Mouse (Mus musculus) liver, embryonic 14.5 days (tissue): ENCODE results near the gene Adamtsl3. TPM values are rescaled to one million over a fixed set of nuclear protein-coding genes. Genes with fewer than 3 reads are reported as not detected.

Source experiments
- ATAC-seq: fragments of 200-750 bp; cut with Nextera tagmentation; 2 replicates; pipeline ENCODE4 v1.8.0; 2017; ENCODE audit warnings: moderate number of reproducible peaks, mild to moderate bottlenecking, moderate library complexity; ENCODE audit not compliant: insufficient read depth
- DNase-seq, 3 experiments: peaks; one replicate each; pipeline ENCODE4 v3.0.0-alpha.2; 2012 to 2013; ENCODE audit warnings: low read depth in 3 of 3, low spot score in 3 of 3
- H3K27ac ChIP-seq: fragments of 300-500 bp; sonication (generic); 2 replicates; pipeline ENCODE4 v1.5.1; 2014; ENCODE audit warnings: moderate library complexity, mild to moderate bottlenecking, control low read depth, inconsistent platforms
- H3K27me3 ChIP-seq: fragments of 300-500 bp; sonication (generic); 2 replicates; pipeline ENCODE4 v1.6.1; 2014; ENCODE audit warnings: mild to moderate bottlenecking, low read length, moderate library complexity; ENCODE audit not compliant: control insufficient read depth, insufficient read depth
- H3K36me3 ChIP-seq: fragments of 300-500 bp; sonication (generic); replicated peaks from 2 replicates; pipeline ENCODE4 v1.6.1; 2014; ENCODE audit warnings: low read depth; ENCODE audit not compliant: control insufficient read depth, insufficient read depth
- H3K4me1 ChIP-seq, 2 experiments: fragments of 200-500 bp in 1 of 2; fragments of 300-500 bp in 1 of 2; sonication (generic) in 1 of 2; replicated peaks; 2 replicates each; pipeline ENCODE4 v1.6.1; 2012 to 2014; ENCODE audit warnings: antibody characterized with exemption in 1 of 2, inconsistent platforms in 1 of 2, low read length in 1 of 2; ENCODE audit not compliant: control insufficient read depth in 2 of 2, insufficient read depth in 2 of 2
- H3K4me2 ChIP-seq: fragments of 300-500 bp; sonication (generic); 2 replicates; pipeline ENCODE4 v1.6.1; 2014; ENCODE audit warnings: low read depth, mild to moderate bottlenecking, control low read depth, moderate library complexity
- H3K4me3 ChIP-seq, 2 experiments: fragments of 200-500 bp in 1 of 2; fragments of 300-500 bp in 1 of 2; sonication (generic) in 1 of 2; 2 replicates each; pipeline ENCODE4 v1.5.1; 2012 to 2014; ENCODE audit warnings: low read depth in 2 of 2, low read length in 2 of 2, mild to moderate bottlenecking in 2 of 2, control low read depth in 1 of 2, inconsistent platforms in 1 of 2, moderate library complexity in 1 of 2; ENCODE audit not compliant: insufficient read depth in 1 of 2
- H3K9ac ChIP-seq: fragments of 300-500 bp; sonication (generic); replicated peaks from 2 replicates; pipeline ENCODE4 v1.6.1; 2014; ENCODE audit warnings: mild to moderate bottlenecking, control low read depth, moderate library complexity
- H3K9me3 ChIP-seq: fragments of 300-500 bp; sonication (generic); 2 replicates; pipeline ENCODE4 v1.6.1; 2016; ENCODE audit warnings: low read length, mixed read lengths; ENCODE audit not compliant: control insufficient read depth
- CTCF ChIP-seq: IDR thresholded peaks from 2 replicates; pipeline ENCODE4 v1.5.1; 2016; ENCODE audit warnings: antibody characterized with exemption, low read depth, control low read depth
- EP300 ChIP-seq: IDR thresholded peaks from 2 replicates; pipeline ENCODE4 v1.6.1; 2016; ENCODE audit warnings: antibody characterized with exemption, low read depth
- whole genome bisulfite sequencing: fragments of 180-500 bp; shearing (Covaris S2); extraction: QIAGEN DNeasy Blood & Tissue Kit; methylation state at CpG from one replicate; pipeline ENCODE4 v1.1.7; 2014; ENCODE audit not compliant: insufficient replicate concordance; 5-methylcytosine and 5-hydroxymethylcytosine counted together
- polyA plus RNA-seq, 2 experiments: library from polyadenylated mRNA; depleted of rRNA in 1 of 2; stranded (reverse) in 1 of 2; unstranded in 1 of 2; fragments of >200 nt; fragmentation: Nextera tagmentation in 1 of 2; extraction: Ambion mirVana in 1 of 2; gene quantifications; 2 replicates each; pipeline versions ENCODE4 v1.2.1 to v1.2.3; 2012 to 2014

The Adamtsl3 gene
- polyA plus RNA-seq, 2 experiments, result 0.06 TPM; not detected in 1

- no peaks in the 10 kb centered on the region for H3K4me1 ChIP-seq
- H3K9me3 ChIP-seq, result no peaks in the 10 kb centered on the region
- no peaks in the 10 kb centered on the region for H3K36me3 ChIP-seq
- H3K27ac ChIP-seq, result no peak overlapping the region
- no peak for DNase-seq
- no peak overlapping the region for H3K9ac ChIP-seq
- no peak for ATAC-seq
- no peak overlapping the region for H3K4me2 ChIP-seq
- WGBS, result 46% methylated on average over 5 of the region's 5 CpGs
- no peaks in the 10 kb centered on the region for H3K27me3 ChIP-seq
- TF ChIP-seq EP300, result no peak
- TF ChIP-seq CTCF, result no peak
- no peak overlapping the region for H3K4me3 ChIP-seq
Observed at GRCm38 (mm10) chr7:82484834-82485233, 149.3 kb downstream of the Adamtsl3 start.

DNA sequence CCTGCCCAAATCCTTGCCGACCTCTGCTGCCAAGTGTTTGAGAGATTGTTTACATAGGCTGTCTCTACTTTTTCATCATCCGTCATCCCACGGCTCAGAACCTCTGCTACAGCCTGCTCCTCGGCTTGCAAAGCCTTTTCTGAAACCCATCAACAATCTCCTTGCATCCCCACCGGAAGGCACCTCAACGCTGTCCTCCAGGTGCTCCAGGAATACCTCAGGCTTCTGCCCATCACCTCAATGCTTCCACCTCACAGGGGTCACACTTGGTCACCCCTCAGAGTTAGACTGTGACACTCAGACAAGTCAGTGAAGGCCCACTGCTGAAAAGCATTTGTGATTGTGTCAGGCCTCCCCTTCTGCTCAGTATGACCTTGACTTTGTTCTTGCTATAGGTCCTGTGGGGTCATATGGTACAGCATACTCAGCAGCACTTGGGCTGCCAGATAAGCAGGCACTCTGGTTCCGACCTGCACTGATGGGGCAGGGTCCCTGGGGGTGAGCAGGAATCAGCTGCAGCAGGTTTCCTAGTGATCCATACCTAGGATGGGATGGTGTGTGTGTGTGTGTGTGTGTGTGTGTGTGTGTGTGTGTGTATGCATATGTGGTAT is 150.0 kb downstream of the Adamtsl3 start:
- no peaks in the 10 kb centered on the region for H3K36me3 ChIP-seq
- TF ChIP-seq EP300 (no peak), CTCF (no peak)
- no peak for DNase-seq
- WGBS, result 57% methylated on average over 7 of the region's 7 CpGs
- no peaks in the 10 kb centered on the region for H3K4me1 ChIP-seq
- H3K9ac ChIP-seq, result no peak overlapping the region
- no peaks in the 10 kb centered on the region for H3K27me3 ChIP-seq
- H3K4me2 ChIP-seq, result no peak overlapping the region
- no peak overlapping the region for H3K27ac ChIP-seq
- H3K9me3 ChIP-seq, result no peaks in the 10 kb centered on the region
- no peak for ATAC-seq
- no peak overlapping the region for H3K4me3 ChIP-seq

DNA sequence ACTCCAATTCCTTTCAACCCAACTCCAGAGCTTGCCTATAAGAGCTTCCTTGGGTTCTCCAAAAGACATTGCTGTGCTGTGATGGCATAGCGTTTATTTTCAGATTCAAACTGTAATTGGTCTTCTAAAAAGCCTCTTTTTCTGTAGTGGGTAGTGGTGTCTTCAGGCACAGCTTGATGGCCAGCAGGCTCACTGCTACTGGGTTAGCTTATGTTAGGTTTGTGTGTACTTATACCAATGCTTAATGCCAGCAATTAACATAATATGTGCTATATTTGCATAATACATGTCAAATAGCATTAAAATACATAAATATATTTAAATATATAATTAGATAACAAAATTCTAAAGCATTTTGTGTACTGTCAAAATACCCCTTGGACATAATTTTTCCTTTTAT is 155.5 kb downstream of the Adamtsl3 start:
- DNase-seq, result no peak
- H3K27ac ChIP-seq, result no peak overlapping the region
- no peak overlapping the region for H3K4me2 ChIP-seq
- H3K4me3 ChIP-seq, result no peak overlapping the region
- no peaks in the 10 kb centered on the region for H3K9me3 ChIP-seq
- no peaks in the 10 kb centered on the region for H3K36me3 ChIP-seq
- 50% methylated on average over 1 of the region's 1 CpGs for WGBS
- H3K4me1 ChIP-seq, result no peaks in the 10 kb centered on the region
- ATAC-seq, result no peak
- no peaks in the 10 kb centered on the region for H3K27me3 ChIP-seq
- TF ChIP-seq CTCF (no peak), EP300 (no peak)
- H3K9ac ChIP-seq, result no peak overlapping the region

- Histone ChIP-seq H3K4me3 (no peak overlapping the region), H3K4me2 (no peak overlapping the region), H3K9ac (no peak overlapping the region), H3K9me3 (no peaks in the 10 kb centered on the region), H3K27me3 (no peaks in the 10 kb centered on the region), H3K4me1 (no peaks in the 10 kb centered on the region), H3K27ac (no peak overlapping the region), H3K36me3 (no peaks in the 10 kb centered on the region)
- TF ChIP-seq CTCF, result no peak
- no peak for TF ChIP-seq EP300
- 67% methylated on average over 12 of the region's 12 CpGs for WGBS
- ATAC-seq, result no peak
- no peak for DNase-seq
Observed at GRCm38 (mm10) chr7:82492881-82493280, 157.4 kb downstream of the Adamtsl3 start.

DNA sequence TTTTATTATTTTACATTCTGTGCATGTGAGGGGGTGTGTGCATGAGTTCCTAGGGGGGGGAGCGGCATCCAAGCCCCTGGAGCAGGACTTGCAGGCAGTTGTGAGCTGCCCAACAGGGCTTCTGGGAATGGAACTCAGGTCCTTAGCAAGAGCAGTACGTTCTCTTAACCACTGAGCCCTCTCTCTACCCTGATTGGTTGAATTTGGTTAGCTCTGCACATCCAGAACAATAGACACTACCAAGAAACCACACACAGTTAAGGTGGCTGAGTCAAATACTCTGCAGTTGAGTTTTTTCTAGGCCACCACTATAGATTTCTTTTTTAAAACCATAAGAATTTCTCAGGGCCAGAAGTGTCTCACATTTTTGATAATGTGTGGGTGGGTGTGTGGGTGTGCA is 158.7 kb downstream of the Adamtsl3 start:
- ATAC-seq (no peak), DNase-seq (no peak)
- no peak overlapping the region for H3K4me3 ChIP-seq
- H3K4me2 ChIP-seq, result no peak overlapping the region
- H3K36me3 ChIP-seq, result no peaks in the 10 kb centered on the region
- no peak overlapping the region for H3K9ac ChIP-seq
- no peaks in the 10 kb centered on the region for H3K4me1 ChIP-seq
- TF ChIP-seq CTCF (no peak), EP300 (no peak)
- WGBS, result 59% methylated on average over 2 of the region's 2 CpGs
- H3K27ac ChIP-seq, result no peak overlapping the region
- H3K9me3 ChIP-seq, result no peaks in the 10 kb centered on the region
- H3K27me3 ChIP-seq, result no peaks in the 10 kb centered on the region
